Mouse (Mus musculus) yolk sac, embryonic 10.5 days (tissue): ENCODE data around the gene Cpxm2.

Source experiments
- DNase-seq: peaks from one replicate; pipeline ENCODE4 v3.0.0-alpha.2; 2017; ENCODE audit warnings: low spot score

Cpxm2 gene

DNA sequence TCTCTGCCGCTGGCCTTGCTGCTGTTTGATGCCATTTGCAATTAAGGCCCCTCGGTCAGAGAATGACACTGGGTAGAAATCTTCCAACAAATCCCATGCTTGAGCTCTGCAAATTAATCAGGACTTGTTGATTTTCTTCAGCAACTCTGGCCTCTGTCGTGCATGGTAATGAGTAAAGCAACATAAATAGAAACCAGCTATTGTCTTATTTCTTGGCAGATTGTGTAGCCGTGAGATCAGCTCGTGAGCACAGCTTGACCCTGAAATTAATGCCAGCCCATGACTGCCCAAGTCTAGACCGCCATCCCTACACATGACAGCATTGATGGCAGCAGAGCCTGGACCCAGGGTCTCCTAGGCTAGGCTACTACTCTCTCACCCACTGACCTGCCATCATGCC lies 25.9 kb downstream of the Cpxm2 start:
- no peak for DNase-seq

DNA sequence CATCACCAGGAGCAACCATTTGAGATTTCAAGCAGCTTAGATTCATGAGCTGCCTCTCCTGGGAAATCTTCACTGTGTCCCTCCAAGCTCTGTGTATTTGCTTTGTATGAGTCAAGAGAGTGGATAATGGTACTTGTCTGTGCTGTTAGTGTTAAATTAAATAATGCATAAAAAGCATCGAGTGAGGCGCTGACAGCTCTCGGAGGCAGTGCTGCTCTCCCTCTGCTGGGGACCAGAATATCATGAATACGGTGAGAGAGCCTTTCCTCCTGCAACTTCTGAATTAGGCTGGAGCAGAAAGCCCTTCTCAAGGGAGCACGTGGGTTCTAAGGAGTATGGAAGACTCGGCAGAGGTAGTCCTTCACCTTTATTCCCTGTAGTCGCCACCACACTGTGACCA lies 29.6 kb downstream of the Cpxm2 start:
- no peak for DNase-seq

- no peak for DNase-seq
Observed at GRCm38 (mm10) chr7:132123211-132123610, 31.3 kb downstream of the Cpxm2 start.

DNA sequence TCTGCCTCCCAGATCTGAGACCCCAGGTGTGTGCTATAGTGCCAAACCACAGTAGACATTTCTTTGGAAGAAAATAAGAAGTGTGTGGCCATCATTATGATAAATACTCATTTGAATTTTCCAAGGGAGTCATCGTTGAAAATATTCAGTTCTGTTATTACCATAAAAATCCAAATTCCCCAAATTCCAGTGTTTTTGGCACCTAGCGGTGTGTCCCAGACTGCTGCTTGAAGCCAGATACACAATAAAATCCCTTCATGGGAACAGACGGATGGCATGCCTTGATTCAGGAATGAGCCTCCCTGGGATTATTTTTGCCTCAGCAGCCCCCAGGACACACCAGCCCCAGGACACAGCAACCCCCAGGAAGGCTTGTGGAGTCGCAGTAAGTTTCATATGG lies 34.7 kb downstream of the Cpxm2 start:
- no peak for DNase-seq

- no peak for DNase-seq
Observed at GRCm38 (mm10) chr7:132111770-132112169, 42.8 kb downstream of the Cpxm2 start.

- no peak for DNase-seq
Observed at GRCm38 (mm10) chr7:132110308-132110707, 44.2 kb downstream of the Cpxm2 start.

GRCm38 (mm10) chr7:132106891-132107290 lies 47.6 kb downstream of the Cpxm2 start:
- no peak for DNase-seq

DNA sequence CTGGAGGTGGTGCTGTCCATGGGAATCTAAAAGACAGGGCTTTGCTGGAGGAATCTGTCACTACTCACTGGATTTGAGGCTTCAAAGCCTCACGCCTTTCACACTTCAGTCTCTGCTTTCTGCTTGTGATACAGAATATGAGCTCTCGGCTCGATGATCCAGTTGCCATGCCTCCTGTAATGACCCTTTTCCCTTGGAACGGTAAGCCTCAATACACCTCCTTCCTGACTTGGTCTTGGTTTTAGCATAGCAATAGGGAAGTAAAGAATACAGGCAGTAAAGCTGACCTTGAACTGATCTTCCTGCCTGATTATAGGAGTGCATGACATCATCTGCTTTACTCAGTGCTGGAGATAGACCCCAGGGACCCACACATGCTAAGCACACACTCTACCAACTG lies 49.2 kb downstream of the Cpxm2 start:
- DNase-seq = no peak

- no peak for DNase-seq
Observed at GRCm38 (mm10) chr7:132098441-132098840, 56.1 kb downstream of the Cpxm2 start.

DNA sequence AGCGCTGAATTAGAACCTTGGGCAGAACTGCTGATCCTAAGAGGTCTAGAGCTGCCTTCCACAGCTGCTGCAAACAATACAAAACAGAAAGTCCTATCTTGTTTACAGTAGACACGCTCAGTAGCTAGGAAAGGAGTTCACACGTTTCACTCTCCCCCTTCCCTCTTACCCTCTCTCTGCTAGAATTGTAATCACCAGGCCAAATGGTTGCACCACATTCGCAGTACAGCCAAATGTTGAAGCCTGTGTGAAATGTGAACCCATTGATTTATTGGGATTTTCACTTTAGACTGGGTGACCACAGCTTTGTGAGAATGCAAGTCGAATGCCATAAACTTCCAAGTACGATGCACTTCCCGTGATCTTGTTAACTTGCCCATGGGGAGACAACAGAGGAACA lies 59.9 kb downstream of the Cpxm2 start:
- DNase-seq = no peak

DNA sequence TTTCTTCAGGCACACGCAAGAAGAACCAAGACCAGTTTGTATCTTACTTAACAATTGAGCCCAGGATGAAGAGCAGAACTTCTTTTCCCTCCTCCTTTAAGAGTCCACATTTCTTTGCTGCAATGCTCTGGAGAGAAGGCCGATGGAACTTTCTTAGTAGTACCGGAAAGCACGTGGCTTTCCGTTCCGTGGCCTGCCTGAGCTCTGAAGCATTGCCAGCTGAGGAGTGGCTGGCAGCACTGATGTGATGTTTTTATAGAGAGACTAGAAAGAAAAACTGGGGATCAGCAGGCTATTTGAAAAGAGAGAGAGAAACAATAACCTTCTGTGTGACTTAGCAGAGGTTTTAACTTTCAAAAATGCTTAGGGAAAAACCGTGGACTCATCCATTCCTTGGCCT lies 63.0 kb downstream of the Cpxm2 start:
- no peak for DNase-seq

DNA sequence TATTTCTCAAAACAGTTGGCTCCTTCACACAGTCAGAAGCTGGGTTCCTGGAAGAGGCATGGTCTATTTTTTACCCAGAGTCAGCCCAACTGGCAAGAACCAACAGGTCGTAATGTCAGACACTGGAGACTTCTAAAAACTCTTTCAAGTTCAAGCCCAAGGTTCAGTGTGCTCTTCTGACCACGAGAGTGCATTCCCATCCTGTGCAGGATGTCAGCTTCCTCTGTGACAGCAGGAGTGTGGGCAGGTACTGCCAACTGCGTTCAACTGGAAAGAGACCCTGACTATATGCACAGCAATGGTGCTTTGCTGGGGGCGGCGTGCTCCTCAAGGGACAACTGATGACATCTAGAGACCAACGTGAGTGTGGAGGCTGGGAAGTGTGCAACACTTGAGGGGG lies 65.9 kb downstream of the Cpxm2 start:
- DNase-seq = no peak

DNA sequence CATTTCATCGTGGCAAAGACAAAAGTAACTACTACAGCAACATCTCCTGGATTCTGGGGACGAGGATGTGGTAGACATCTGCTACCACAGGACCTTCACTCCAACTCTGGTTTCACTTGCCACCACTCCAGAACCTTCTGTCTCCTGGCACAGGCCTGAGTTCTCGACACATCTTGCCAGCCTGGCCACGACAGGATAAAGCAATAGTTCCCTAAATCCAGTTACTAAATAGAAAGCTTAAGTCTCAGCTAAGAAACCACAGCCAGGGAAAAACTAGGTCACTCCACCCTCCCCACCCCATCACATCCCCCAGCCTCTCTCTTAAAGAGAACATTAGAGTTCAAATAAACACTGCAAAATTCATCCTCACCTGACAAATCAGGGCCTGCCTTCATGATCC lies 66.4 kb downstream of the Cpxm2 start:
- no peak for DNase-seq

GRCm38 (mm10) chr7:132075825-132076224 lies 78.7 kb downstream of the Cpxm2 start:
- DNase-seq = no peak

DNA sequence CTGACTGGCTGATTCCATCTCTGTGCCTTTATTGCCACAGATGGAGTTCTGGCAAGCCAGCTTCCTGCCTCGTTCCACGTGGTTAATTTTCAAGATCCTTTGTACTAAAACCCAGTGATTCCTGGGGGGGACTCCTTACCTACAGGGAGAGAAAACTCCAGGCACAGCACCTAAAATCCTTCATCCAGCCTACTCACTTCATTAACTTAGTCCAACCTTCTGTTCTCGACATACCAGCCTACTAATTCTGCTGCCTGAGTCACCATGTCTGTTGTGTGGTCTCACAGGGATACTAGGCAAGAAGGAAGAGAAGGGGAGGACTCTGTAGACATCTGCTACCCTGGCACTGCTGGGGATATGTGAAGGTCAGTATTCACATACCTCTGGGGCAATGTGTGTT lies 80.0 kb downstream of the Cpxm2 start:
- DNase-seq = no peak

DNA sequence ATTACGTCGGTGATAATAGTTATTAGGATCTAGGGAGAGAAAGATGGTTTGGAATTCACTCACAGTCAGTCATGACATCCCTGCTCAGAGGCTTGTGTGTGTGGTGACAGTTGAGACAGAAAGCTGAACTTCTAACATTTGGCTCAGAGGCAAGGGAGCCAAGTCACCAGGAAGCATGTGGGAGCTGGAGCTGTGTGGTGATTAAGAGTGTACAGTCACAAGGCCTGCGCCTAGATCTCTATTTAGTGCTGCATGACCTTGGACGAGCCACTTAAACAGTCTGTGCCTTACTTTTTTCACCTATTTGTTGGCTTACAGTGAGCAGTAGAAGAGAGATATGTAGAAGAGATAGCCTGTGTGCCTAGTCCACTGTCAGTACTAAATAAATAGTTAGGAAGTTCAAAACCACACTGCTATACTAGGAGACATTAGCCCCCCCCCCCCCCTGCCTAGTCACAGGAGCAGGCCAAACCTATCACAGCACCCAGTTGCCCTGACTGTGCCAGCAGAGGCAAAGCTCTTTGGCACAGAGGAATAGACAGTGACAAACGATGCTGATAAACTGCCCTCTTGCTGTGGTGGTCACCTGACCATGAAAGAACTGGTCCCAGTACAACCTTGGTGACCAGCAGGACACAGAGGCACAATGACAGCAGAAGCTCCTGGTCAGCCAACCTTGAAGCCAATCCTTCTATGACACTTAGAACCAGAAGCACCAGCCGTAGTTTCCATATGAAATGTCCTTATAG lies 83.5 kb downstream of the Cpxm2 start:
- no peak for DNase-seq

DNA sequence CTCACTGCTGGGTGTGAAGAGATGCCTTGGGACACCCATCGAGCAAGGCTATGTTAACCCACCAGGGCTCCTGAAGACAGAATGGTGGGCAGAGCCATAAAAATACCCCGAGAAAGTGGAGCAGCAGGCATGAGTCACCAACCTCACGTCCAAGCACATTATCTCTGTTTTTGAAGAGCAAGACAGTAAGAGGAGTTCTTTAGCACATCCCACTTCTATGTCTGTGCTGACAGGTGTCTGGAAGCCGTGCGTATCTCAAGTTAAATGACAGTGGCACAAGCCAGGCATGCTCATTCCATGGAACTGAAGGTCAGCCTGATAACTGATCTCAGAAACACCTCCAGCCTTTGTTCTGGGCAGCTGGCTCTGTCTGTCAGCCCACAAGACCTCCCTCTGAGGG lies 86.6 kb downstream of the Cpxm2 start:
- DNase-seq = no peak

- no peak for DNase-seq
Observed at GRCm38 (mm10) chr7:132067511-132067910, 87.0 kb downstream of the Cpxm2 start.

GRCm38 (mm10) chr7:132060116-132060515 lies 94.4 kb downstream of the Cpxm2 start:
- no peak for DNase-seq

- no peak for DNase-seq
Observed at GRCm38 (mm10) chr7:132056565-132056964, 98.0 kb downstream of the Cpxm2 start.

GRCm38 (mm10) chr7:132046662-132047061 lies 107.9 kb downstream of the Cpxm2 start:
- no peak for DNase-seq

- no peak for DNase-seq
Observed at GRCm38 (mm10) chr7:132031940-132032531, 122.5 kb downstream of the Cpxm2 start.

DNA sequence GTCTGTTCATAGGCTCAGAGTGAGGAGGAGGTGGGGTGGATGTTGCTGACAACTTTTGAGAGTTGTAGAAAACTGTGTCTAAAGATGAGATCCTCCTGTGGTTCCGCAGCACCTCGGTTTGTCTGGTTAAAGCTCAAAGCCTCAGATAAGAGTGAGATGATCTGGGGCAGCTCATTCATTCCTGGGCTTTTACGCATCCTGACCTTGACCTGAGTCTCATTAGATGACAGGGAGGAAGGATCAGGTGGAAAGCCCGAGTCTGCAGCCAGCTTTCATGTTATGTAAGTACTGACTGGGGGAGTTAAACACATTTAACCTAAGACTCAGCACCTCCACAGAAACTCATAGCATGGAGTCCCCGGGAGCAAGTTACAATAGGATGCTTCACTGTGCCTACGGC lies 127.9 kb downstream of the Cpxm2 start:
- no peak for DNase-seq

DNA sequence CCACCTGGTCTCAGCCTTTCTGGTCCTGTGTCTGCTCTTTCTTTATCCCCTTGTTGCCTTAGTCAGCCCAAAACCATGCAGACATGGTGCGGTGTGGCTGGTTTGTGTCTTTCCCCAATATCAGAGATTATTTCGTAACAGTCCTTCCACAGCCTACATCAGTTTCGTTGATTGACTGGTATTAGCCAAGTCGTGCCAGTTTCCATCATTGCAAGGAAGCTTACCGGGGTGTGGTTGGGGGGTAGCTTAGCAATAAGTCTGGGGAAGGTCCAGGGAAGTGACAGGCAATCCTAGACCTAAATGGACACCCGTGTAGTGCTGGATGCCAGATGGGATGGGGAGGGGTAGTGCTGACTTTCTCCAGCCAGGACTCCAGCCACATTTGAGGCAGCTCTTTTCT lies 128.9 kb downstream of the Cpxm2 start:
- DNase-seq = no peak
